Mouse (Mus musculus): ENCODE measurements around the gene Fam57b.

Gene Fam57b

DNA sequence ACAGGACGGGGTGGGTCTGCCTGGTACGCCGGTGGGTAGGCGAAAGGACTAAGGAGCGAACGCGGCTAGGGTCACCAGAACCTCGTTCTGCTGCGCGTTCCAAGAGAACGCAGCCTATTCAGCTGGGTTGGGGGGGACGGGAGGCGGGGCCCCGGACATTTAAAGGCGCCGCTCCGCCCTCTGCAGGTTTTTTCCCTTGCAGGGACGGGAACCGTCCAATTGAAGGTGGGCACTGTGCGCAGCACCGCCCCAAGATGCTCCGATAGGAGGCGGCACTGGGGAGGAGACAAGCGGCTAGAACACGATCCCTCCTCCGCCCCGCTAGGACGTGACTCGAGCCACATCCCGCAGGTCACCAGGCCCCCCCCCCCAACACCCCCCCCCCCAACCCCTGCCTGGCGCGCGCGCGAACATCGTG is 1.6 kb downstream of the Fam57b start:
- peak; percentile 95 for DNase-seq (ENCODE audit: low read depth, low spot score)

GRCm38 (mm10) chr7:126799468-126800268 is 2.2 kb downstream of the Fam57b start:
- DNase-seq (ENCODE audit: low read depth, low spot score): peak; percentile 81

- DNase-seq (ENCODE audit: low read depth, low spot score): no peak
Observed at GRCm38 (mm10) chr7:126800269-126801056, 3.0 kb downstream of the Fam57b start.

DNA sequence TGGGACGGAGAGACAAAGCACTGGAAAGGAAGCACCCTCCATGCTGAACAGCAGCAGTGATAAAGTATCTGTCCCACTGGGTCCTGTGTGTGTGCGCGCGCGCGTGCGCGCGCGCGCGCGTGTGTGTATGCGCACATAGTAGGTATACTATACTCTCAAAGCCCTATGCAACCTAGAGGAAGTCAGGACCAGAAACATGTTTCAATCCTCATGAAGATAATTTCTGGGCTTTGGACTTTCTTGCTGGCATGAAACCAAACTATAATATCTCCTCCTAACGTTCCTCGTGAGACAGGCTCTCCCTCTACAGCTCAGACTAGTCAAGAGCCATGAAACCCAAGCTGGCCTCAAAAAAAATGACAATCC is 3.6 kb downstream of the Fam57b start:
- no peak for DNase-seq (ENCODE audit: low read depth, low spot score)

- DNase-seq (ENCODE audit: low read depth, low spot score): no peak
Observed at GRCm38 (mm10) chr7:126802134-126802889, 4.8 kb downstream of the Fam57b start.

DNA sequence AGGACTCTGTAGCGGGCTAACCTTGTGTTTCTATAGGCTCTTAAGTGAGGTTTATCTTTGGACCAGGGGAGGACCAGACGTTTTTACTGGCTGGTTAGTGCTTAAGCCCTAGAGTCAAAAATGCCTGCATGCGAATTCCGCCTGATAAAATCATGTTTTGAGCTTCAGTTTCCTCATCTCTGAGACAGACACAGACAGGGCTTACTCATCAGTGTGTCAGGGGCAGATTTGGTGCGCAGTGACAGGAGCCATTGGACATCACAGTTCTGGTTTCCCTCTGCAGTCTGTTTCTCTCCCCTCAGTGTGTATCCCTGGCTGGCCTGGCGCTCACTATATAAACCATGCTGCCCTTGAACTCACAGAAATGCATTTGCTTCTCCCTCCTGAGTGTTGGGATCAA is 5.7 kb downstream of the Fam57b start:
- no peak for DNase-seq (ENCODE audit: low read depth, low spot score)

GRCm38 (mm10) chr7:126803751-126804150 is 6.3 kb downstream of the Fam57b start:
- no peak for DNase-seq (ENCODE audit: low read depth, low spot score)

- no peak for DNase-seq (ENCODE audit: low read depth, low spot score)
Observed at GRCm38 (mm10) chr7:126806956-126807355, 9.5 kb downstream of the Fam57b start.

- no peak for DNase-seq (ENCODE audit: low read depth, low spot score)
Observed at GRCm38 (mm10) chr7:126807405-126807804, 9.9 kb downstream of the Fam57b start.

DNA sequence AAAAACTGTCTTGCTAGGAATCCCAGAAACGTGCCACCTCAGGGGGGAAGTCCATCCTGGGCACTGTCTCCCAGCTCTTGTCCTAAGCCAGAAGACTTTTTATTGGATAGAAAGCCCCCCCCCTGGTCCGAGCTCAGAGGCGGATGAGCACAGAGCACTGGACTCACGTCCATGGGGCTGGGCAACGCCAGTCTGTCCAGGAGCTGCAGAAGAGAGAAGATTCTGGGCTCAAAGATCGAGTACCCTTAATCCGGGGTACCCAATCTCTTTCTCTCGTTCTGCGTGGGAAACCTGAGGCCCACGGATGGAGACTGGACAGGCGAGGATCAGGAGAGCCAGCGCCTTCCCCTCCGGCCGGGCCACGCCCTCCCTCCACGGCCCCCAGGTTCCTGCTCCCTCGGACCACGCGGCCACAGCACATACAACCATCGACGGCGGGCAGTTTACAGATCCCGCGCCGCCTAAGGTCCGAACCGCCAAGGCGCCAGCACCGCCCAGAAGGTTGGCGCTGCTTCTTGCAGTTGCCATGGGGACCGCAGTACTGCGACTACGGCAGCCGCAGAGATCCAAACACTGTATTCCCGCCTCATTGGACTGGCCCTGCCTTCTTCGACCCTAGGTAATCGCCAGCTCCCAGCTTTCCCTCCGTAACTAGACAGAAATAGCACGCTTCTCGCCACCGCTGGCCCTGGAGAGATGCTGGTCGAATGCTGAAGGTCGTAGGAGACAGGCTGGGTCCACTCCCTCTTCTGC is 11.4 kb downstream of the Fam57b start:
- peak; percentile 72 for DNase-seq (ENCODE audit: low read depth, low spot score)

- DNase-seq (ENCODE audit: low read depth, low spot score): no peak
Observed at GRCm38 (mm10) chr7:126809723-126810369, 12.4 kb downstream of the Fam57b start.

DNA sequence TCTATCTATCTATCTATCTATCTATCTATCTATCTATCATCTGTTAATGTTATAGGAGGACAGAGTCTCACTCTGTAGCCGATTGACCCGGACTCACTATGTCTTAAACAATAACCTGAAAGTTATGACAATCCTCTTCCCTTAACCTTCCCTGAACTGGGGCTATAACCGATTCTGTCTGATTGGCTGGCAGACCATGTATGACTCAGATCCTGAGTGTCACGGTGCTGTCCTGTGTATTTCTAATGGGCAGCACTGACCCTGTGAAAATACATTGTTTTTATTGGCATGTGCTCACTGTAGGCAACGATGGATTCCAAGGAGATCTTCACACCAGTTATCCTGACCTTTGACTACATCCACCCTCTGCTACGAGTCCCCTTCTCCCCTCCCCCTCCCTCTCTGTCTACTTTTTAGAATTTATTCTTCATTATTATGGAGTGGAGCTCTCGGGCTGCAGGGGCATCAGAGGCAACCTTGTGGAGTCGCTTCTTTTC is 18.3 kb downstream of the Fam57b start:
- DNase-seq (ENCODE audit: low read depth, low spot score): no peak

- DNase-seq (ENCODE audit: low read depth, low spot score): no peak
Observed at GRCm38 (mm10) chr7:126816494-126816893, 19.0 kb downstream of the Fam57b start.

GRCm38 (mm10) chr7:126817595-126817994 is 20.1 kb downstream of the Fam57b start:
- DNase-seq (ENCODE audit: low read depth, low spot score): no peak

DNA sequence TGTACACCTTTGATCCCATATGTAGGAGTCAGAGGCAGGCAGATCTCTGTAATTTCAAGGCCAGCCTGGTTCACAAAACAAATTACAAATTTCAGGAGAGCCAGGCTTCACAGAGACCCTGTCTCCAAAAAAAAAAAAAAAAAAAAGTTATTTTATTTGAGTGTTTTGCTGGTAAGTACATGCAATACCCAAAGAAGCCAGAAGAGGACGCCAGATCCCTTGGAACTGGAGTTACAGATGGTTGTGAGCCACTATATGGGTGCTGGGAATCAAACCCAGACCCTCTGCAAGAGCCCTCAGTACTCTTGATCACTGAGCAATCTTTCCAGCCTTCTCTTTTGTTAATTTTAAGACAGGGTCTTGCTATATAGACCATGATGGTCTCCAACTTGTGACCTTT is 21.4 kb downstream of the Fam57b start:
- DNase-seq (ENCODE audit: low read depth, low spot score): no peak

GRCm38 (mm10) chr7:126821835-126822511 is 24.5 kb downstream of the Fam57b start:
- peak; percentile 68 for DNase-seq (ENCODE audit: low read depth, low spot score)

GRCm38 (mm10) chr7:126822741-126823140 is 25.3 kb downstream of the Fam57b start:
- no peak for DNase-seq (ENCODE audit: low read depth, low spot score)

DNA sequence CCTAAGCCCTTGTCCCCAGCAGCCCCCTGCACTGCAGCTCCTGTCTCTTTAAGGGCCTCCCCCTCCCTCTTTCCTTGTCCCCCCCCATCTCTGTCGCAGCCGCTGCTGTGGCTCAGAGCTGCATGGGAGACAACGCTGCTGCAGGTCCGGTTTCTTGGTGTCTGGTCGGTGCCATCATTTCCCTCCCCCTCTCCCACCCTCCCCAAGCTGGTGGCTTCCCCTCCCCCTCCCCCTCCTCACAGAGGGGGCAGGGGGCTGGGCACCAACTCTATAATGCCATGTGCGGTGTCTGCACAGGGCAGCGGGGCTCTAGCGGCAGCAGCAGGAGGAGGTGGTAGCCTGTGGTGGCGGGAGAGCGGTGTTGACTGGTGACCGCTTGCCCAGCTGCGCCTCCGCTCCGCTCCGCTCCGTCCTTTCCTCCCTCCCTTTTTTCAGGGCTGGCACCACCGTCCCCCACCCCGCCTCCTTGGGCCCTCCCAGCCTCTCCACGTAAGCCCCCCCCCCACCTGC is 25.8 kb downstream of the Fam57b start:
- DNase-seq (ENCODE audit: low read depth, low spot score): no peak

DNA sequence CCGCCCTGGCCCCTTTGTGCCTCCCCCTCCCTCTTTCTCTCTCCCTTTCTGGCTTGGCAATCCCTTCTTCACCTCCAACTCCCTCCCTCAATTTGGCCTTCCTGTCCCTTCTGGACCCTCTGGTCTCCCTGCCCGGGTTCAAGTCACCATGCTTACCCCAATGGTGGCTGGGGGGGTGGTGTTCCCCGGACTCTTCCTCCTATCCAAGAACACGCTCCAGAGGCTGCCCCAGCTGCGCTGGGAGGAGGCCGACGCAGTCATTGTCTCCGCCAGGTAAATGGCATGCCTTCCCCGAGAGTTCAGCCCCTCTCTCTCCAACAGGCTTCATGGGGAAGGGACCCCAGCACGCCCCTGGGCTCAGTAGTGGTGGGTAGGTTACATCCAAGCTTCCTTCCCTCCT is 26.5 kb downstream of the Fam57b start:
- DNase-seq (ENCODE audit: low read depth, low spot score): no peak

- no peak for DNase-seq (ENCODE audit: low read depth, low spot score)
Observed at GRCm38 (mm10) chr7:126825403-126825802, 27.9 kb downstream of the Fam57b start.
